ENCODE assay signal across 27 mouse cellular contexts in the genomic region with DNA sequence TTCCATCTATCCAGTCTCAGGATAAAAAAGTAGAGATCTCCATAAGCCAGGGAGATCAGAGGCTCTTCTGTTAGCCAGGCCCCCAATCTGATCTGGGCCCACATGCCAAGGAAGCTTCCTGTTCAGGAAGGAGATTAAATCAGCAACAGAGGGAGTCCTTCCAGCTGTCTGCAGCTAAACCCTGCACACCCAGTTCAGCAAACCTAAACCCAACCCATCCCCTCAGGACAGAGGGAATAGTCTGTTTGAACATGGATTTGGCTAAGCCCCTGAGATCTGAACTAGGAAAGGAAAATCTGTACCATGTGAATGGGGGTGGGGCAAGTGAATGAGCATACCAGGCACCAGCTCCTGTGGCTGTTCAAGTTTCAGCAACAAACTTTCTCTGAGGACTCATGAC.
DNase-seq lines count a peak whose midpoint lies in the region; ATAC-seq and TF ChIP-seq lines count a peak whose summit lies in the region.
"Had no signal": no experiment of that assay in that cellular context is flagged by ENCODE, and none has a peak within 500 bp of the region (broad histone marks: within the 10 kb centered on the region; RNA-seq: fewer than 3 reads in every experiment).

No protein-coding gene starts in this region.

- TF ChIP-seq CTCF in gastrocnemius, adult 2 months (IDR thresholded peaks at IDR 0.05), result no peak

- DNase-seq in gastrocnemius, postnatal 14 days, result peak; percentile 7
- DNase-seq in gastrocnemius, adult 2 months, result no peak
- peak; percentile 15 for DNase-seq in urinary bladder, postnatal 14 days (ENCODE audit: low spot score)
- no peak for DNase-seq in urinary bladder, adult 18-20 months (ENCODE audit: low spot score in 2 of 2)
- peak; percentile 16 for DNase-seq in skeletal muscle tissue, adult 2 months (ENCODE audit: low read depth, low spot score)
- no peak for DNase-seq in thymus, adult 18-20 months
- DNase-seq: adrenal gland, postnatal 14 days; cerebellum, adult 2 months; cerebellum, postnatal 25 days; heart, postnatal 4 days; kidney, adult 18-20 months; kidney, postnatal 4 days; layer of hippocampus, adult 9-11 months; left cerebral cortex, postnatal 4 days; lung, adult 18-20 months; lung, postnatal 10 days had no signal

- ATAC-seq in frontal cortex, adult (ENCODE audit: low TSS enrichment), result no peak
- ATAC-seq: CD4-positive, CD25-positive, alpha-beta regulatory T cell, adult 4 months; hindbrain, postnatal 0 days; liver, embryonic 12.5 days; midbrain, embryonic 16.5 days had no signal

- H3K4me3 ChIP-seq in gastrocnemius, adult 2 months, result no peak overlapping the region
- H3K4me3 ChIP-seq: forebrain, embryonic 12.5 days; heart, embryonic 10.5 days; left cerebral cortex, adult 2 months; liver, embryonic 12.5 days; midbrain, embryonic 10.5 days; myocyte; neural tube, embryonic 13.5 days had no signal

- H3K27ac ChIP-seq in gastrocnemius, adult 2 months, result no peak overlapping the region
- H3K27ac ChIP-seq: forebrain, embryonic 12.5 days; heart, embryonic 10.5 days; hindbrain, postnatal 0 days; left cerebral cortex, adult 2 months; liver, embryonic 12.5 days; midbrain, embryonic 10.5 days; neural tube, embryonic 13.5 days had no signal

- intact Hi-C loops in gastrocnemius, postnatal 14 days (cut with DNase I; ENCODE audit: low total_unique reads), result no loop called here
- intact Hi-C loops in gastrocnemius, adult 2 months (cut with DNase I), result no loop called here

Comparison
In these comparisons a context has a peak if more than half of its experiments do, and no peak if none do; other contexts are left out.
1. DNase-seq: peak in gastrocnemius, postnatal 14 days (single experiment), urinary bladder, postnatal 14 days (single experiment) and skeletal muscle tissue, adult 2 months (single experiment); none in gastrocnemius, adult 2 months (single experiment), urinary bladder, adult 18-20 months (0 of 2) and thymus, adult 18-20 months (0 of 2).